Mouse (Mus musculus) left cerebral cortex, postnatal 36 days (tissue): ENCODE results near the gene Cmip. TPM values are rescaled to one million over a fixed set of nuclear protein-coding genes. Genes with fewer than 3 reads are reported as not detected.
A peak's percentile ranks its signal among the peaks of the same experiment; 100 is the strongest.

Experiments used
- DNase-seq, 2 experiments: peaks; one replicate each; pipeline ENCODE4 v3.0.0; 2021 to 2022; ENCODE audit warnings: low spot score in 2 of 2, mixed read lengths in 1 of 2
- intact Hi-C: fragments of 180-260 bp; cut with DNase I; formaldehyde crosslinking; loops from one replicate; pipeline ENCODE4 v1.15.1; 2025
- total RNA-seq, 2 experiments: library from RNA; stranded (reverse); gene quantifications; 2 replicates each; pipeline ENCODE4 v1.2.3; 2021

Cmip gene
- total RNA-seq, result 100 to 1,000 TPM; 333 to 339 TPM

DNA sequence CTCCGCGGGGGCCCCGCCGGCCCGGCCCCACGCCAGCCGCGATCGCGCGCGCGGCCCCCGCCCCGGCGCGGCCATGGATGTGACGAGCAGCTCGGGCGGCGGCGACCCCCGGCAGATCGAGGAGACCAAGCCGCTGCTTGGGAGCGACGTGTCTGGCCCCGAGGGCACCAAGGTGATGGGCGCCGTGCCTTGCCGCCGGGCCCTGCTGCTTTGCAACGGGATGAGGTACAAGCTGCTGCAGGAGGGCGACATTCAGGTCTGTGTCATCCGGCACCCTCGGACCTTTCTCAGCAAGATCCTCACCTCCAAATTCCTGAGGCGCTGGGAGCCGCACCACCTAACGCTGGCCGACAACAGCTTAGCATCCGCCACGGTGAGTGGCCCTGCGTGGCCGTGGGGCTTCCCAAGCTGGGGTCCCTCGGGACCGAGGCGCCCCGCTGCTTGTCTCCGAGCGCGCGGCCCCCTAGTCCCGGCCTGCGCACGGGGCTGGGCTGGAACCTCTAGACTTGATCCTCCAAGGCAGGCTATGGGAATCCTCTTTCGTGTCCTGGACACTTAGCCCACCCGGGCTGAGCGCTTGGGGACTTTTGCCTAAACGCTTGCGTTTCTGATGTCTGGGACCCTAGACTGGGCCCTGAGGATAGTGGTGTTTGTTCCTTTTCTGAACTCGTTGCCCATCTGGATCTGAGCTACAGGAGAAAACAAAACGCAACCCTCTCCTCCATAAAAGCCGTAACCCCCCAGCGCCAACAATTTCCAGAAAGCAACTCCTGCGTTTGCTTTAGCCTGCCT, at the start of gene Cmip:
TSS of gene Cmip (plus strand) at position 36 of the 792 bp plus-strand sequence.
- intact Hi-C loops, result loop anchor here (5.0 to 10.0 kb wide), 3 partner anchors 65 to 208 kb away; no protein-coding TSS in a partner anchor
- DNase-seq, result peak; percentile 55 to 64

GRCm38 (mm10) chr8:117209150-117209549, 47.7 kb upstream of the Cmip start:
- no peak for DNase-seq

DNA sequence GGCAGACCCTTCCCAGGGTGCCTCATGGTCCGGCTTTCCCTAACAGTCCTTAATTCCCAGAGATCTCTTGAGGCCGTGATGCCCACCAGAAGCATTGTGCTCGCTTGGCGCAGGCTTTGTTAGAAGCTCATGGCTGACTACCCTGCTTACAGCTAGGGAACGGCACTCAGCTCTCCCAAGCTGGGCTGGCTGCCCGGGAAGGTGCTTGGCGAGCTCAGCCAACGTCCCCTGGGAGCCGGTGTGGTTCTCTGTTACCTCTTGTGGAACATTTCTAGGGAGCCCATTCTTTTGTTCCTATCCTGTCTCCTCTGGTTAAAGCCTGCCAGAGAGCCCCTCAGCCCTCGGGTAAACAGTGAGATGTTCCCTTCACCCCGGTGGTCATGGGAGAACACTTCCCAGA, 44.8 kb upstream of the Cmip start:
- no peak for DNase-seq
- intact Hi-C loops, result no loop called here

More at GRCm38 (mm10) chr8:117209150-117209549, 47.7 kb upstream of the Cmip start:
- intact Hi-C loops, result no loop called here

- intact Hi-C loops, result no loop called here
Measured at GRCm38 (mm10) chr8:117217724-117218123, 39.1 kb upstream of the Cmip start.

DNA sequence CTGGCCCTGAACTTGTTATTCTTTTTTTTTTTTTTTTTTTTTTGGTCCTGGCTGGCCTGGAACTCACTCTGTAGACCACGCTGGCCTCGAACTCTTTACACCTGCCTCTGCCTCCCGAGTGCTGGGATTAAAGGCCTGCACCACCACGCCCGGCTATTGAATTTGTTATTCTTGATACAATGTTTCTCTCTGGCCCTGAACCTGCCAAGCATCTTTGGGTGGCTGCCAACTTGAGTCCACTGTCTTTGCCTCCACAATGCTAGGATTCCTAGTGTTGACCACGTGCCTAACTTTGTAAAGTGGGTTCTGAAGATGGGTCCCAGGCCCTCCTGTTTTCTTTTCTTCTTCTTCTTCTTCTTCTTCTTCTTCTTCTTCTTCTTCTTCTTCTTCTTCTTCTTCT, 34.5 kb upstream of the Cmip start:
- intact Hi-C loops, result loop anchor here (10.0 kb wide), 1 partner anchor 342 kb away; no protein-coding TSS in a partner anchor
- no peak for DNase-seq

More at GRCm38 (mm10) chr8:117217724-117218123, 39.1 kb upstream of the Cmip start:
- DNase-seq, result no peak

DNA sequence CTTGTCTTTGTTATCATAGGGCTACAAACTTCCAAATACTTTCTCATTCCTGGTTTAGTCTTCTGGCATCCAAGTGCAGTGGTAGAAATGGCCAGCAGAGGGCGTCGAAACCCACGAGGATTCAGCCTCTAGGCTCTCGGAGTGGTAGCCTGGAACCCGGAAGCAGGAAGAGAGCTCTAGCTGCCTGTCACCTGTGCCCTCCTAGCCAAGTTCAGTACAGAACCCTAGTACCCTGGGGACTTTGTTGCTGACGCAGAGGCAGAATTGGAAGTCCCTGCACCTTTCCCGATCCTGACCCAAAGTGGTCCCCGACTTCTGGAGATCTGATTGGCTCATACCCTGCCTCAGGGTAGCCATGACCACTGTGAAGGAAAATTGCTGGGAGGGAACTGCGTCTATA, 32.2 kb upstream of the Cmip start:
- intact Hi-C loops, result loop anchor here (2.0 to 10.0 kb wide), 2 partner anchors 154 to 340 kb away; no protein-coding TSS in a partner anchor
- DNase-seq, result peak; percentile 78 to 80

DNA sequence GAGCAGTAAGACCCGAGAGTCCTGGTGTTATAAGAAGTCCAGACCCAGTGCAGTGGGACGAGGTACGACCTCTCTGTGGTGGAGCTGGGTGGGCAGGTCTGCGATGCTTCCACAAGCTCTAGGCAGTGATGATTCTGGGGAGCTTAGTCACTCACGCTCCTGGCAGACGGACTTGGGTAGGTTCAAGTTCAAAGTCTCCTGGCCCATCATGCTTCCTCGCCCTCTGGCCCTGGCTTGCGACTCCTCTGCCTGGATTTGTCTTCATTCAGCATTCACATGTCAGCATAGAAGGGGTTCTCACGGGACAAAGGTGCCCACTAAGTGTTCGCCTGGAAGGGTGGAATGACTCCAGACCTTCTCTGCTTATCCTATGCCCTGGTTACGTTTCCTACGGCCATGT, 30.6 kb upstream of the Cmip start:
- no peak for DNase-seq
- intact Hi-C loops, result loop anchor here (10.0 kb wide), 1 partner anchor 338 kb away; no protein-coding TSS in a partner anchor

DNA sequence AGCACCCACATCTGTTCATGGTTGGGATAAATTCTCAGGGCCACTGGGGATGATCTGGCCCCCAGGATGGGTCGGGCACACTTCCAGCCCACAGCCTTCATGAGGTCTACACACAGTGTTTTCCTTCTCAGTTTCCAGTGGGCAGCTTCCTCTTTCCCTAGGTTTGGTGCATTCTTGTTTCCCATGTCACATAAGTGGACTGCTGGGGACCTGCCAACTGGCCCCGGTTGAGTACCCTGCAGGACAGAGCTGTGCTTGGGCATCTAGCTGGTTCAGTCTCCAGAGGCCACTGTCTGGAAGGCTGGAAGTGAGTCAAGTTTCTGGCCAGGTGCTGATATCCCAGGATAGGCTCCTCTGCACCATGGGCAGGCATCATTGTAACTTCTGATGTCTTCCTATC, 29.5 kb upstream of the Cmip start:
- no peak for DNase-seq
- intact Hi-C loops, result loop anchor here (10.0 kb wide), 1 partner anchor 337 kb away; no protein-coding TSS in a partner anchor

DNA sequence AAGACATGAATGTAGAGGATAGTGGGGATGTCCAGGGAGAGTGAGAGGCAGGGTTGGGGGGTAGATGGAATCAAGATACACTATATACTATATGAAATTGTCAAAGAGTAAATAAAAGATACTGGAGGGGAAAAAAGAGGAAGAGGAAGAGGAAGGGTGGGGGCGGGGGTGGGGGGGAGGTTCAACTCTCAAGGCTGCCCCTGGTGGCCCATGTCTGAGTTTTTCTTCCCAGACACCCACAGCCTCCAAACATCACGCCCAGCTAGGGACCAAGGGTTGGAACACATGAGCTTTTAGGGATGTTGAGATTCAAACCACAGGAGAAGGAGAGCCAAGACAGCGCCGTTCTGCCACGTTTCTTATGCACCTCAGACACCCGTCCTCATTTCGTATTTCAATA, 23.7 kb upstream of the Cmip start:
- intact Hi-C loops, result no loop called here
- DNase-seq, result no peak

DNA sequence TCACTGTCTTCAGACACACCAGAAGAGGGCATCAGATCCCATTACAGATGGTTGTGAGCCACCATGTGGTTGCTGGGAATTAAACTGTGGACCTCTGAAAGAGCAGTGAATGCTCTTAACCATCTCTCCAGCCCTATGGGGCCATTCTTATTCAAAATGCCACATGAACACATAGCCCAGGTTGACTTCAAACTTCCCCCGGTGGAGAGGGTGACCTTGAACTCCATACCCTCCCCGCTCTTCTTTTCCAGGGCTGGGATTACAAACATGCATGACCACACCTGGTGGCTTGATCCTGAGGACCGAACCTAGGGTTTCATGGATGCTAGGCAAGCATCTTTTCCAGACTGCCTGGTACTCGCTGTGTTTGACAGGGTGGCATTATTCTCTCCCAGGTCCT, 20.3 kb upstream of the Cmip start:
- intact Hi-C loops, result no loop called here
- DNase-seq, result no peak

DNA sequence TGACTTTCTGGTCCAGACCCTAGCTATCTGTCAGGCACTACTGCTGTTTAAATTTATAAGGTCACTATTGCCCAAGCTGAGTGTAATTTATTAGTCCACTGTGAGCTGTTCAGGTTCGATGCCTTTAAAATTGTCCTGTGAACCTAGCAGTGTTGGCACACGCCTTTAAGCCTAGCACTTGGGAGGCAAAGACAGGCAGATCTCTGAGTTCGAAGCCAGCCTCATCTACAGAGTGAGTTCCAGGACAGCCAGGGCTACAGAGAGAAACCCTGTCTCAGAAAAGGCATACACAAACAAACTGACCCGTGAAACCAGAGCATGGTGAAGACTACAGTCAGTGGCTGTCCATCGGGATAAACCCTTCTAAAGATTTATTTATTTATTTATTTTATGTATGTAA, 16.5 kb upstream of the Cmip start:
- no peak for DNase-seq
- intact Hi-C loops, result no loop called here

GRCm38 (mm10) chr8:117240841-117241494, 15.9 kb upstream of the Cmip start:
- DNase-seq, result no peak
- intact Hi-C loops, result no loop called here

DNA sequence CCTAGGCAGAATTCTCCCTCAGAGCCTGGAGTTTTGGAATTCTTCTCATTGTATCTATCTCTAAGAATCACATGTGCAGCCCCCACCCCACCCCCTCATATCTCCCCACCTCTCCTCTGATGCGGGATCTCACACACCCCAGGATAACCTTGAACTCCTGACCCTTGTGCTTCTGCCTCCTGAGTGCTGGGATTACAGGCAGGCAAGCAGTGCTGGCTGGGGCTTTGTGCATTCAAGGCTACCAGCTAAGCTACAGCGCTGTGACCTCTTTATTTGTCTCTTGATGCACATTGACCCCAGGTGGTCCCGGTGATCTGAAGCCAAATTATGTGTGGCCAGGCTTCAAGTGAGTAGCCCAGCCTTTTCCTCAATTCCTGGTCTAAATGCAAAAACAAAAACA, 15.0 kb upstream of the Cmip start:
- intact Hi-C loops, result no loop called here
- no peak for DNase-seq

GRCm38 (mm10) chr8:117242286-117242685, 14.6 kb upstream of the Cmip start:
- intact Hi-C loops, result no loop called here
- no peak for DNase-seq

- intact Hi-C loops, result no loop called here
Measured at GRCm38 (mm10) chr8:117244601-117245000, 12.3 kb upstream of the Cmip start.

DNA sequence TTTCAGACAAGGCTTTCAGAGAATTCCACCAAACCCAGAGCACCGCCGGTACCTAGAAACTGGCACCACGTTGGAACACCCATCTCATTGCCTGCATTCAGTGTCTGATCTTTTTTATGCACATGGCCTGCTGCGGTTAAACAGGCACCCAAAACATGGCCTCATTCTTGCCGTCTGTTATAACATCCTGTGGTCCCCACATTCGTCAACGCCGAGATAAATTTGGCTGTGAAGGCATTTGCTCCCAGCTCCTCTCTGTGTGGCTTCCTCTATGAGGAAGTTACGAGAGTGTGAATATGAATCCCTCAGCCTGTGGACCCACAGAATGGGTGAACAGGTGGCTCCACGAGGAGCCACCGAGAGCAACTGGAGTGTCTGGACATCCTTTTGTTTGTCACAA, 8.5 kb upstream of the Cmip start:
- DNase-seq, result no peak
- intact Hi-C loops, result no loop called here

More at GRCm38 (mm10) chr8:117244601-117245000, 12.3 kb upstream of the Cmip start:
- DNase-seq, result no peak

DNA sequence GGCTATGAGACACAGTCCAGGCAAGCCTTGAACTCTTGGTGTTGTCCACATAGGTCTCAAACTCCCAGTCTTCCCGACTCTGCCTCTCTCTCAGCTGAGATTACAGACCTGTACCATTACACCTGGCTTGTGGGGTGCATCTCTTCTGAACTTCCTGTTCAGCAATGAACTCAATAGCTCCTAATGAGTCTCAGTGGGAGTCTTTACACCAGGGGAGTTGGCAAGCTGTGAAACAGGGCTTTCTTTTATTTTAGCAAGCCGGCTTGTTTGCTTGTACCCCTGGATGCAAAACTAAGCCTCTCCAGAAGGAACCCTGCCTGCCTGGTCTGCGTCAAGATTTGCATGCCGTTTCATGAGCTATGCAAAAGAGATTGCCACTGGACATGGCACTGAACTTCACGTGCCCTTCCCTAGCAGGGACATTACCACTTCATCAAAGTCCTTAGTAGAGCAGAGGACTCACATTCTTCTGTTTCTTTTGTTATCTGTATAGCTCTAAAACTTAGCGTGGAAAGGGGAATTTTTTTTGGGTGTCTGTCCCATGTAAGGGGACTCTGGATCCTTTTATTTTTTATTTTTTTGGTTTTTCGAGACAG, 5.7 kb upstream of the Cmip start:
- intact Hi-C loops, result loop anchor here (10.0 kb wide), 1 partner anchor 214 kb away; no protein-coding TSS in a partner anchor
- no peak for DNase-seq

DNA sequence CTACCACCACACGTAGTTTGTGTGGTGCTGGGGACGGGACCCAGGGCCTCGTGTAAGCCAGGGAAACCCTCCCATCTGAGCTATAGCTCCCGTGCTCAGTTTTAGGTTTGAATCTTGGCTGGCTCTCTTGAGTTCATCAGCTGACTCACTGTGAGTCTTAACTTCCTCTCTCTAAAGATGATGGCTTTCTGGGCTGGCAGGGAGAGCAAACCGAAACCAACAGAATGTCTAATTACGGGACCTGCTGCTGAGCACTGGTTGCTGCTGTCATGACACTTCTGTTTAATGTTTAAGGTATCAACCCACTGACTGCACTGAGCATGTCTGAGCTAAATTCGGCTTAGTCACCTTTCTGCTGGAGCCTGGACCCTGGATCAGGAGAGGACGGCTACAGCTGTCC, 4.2 kb upstream of the Cmip start:
- intact Hi-C loops, result loop anchor here (10.0 kb wide), 1 partner anchor 212 kb away; no protein-coding TSS in a partner anchor

GRCm38 (mm10) chr8:117253390-117254269, 3.2 kb upstream of the Cmip start:
- no peak for DNase-seq
- intact Hi-C loops, result loop anchor here (10.0 kb wide), 1 partner anchor 211 kb away; no protein-coding TSS in a partner anchor

More for the DNA sequence above, 4.2 kb upstream of the Cmip start:
- DNase-seq, result no peak
